Mouse (Mus musculus) liver, embryonic 16.5 days (tissue): ENCODE data around the gene Pdik1l. TPM values are rescaled to one million over a fixed set of nuclear protein-coding genes. Genes with fewer than 3 reads are reported as not detected.

Source experiments
- ATAC-seq: fragments of 200-750 bp; cut with Nextera tagmentation; 2 replicates; pipeline ENCODE4 v1.8.0; 2017; ENCODE audit warnings: low read depth, mild to moderate bottlenecking, moderate number of reproducible peaks, moderate library complexity
- H3K27ac ChIP-seq: fragments of 300-500 bp; sonication (generic); 2 replicates; pipeline ENCODE4 v1.5.1; 2014; ENCODE audit warnings: mild to moderate bottlenecking, low read length
- H3K27me3 ChIP-seq: fragments of 300-500 bp; sonication (generic); 2 replicates; pipeline ENCODE4 v1.6.1; 2014; ENCODE audit warnings: low read depth, low read length, mixed read lengths; ENCODE audit not compliant: control insufficient read depth, insufficient read depth
- H3K36me3 ChIP-seq: fragments of 300-500 bp; sonication (generic); 2 replicates; pipeline ENCODE4 v1.6.1; 2014; ENCODE audit warnings: mild to moderate bottlenecking; ENCODE audit not compliant: control insufficient read depth, insufficient read depth
- H3K4me1 ChIP-seq: fragments of 300-500 bp; sonication (generic); 2 replicates; pipeline ENCODE4 v1.6.1; 2014; ENCODE audit warnings: low read depth, low read length, mixed read lengths; ENCODE audit not compliant: control insufficient read depth
- H3K4me2 ChIP-seq: fragments of 300-500 bp; sonication (generic); 2 replicates; pipeline ENCODE4 v1.6.1; 2014; ENCODE audit warnings: low read depth, low read length, mixed read lengths
- H3K4me3 ChIP-seq: fragments of 300-500 bp; sonication (generic); 2 replicates; pipeline ENCODE4 v1.5.1; 2014; ENCODE audit warnings: low read depth, mild to moderate bottlenecking, low read length
- H3K9ac ChIP-seq: fragments of 300-500 bp; sonication (generic); 2 replicates; pipeline ENCODE4 v1.6.1; 2014; ENCODE audit warnings: low read depth, low read length
- H3K9me3 ChIP-seq: fragments of 300-500 bp; sonication (generic); replicated peaks from 2 replicates; pipeline ENCODE4 v1.6.1; 2016; ENCODE audit warnings: low read length; ENCODE audit not compliant: control insufficient read depth
- WGBS: fragments of 180-500 bp; shearing (Covaris S2); extraction: QIAGEN DNeasy Blood & Tissue Kit; methylation state at CpG from one replicate; pipeline ENCODE4 v1.1.7; 2014; ENCODE audit not compliant: insufficient replicate concordance; 5-methylcytosine and 5-hydroxymethylcytosine counted together
- polyA plus RNA-seq: library from polyadenylated mRNA; unstranded; fragments of >200 nt; fragmentation: Nextera tagmentation; extraction: Ambion mirVana; gene quantifications from 2 replicates; pipeline ENCODE4 v1.2.1, GENCODE M21; 2015

Pdik1l gene
- polyA plus RNA-seq, 1 experiment from 2014 or later = 10.4 TPM

- no peak overlapping the region for H3K27ac ChIP-seq
- H3K4me1 ChIP-seq = peaks cover 4% of the 10 kb centered on the region; the same call in 1 of the 2 replicates
- no peaks in the 10 kb centered on the region for H3K9me3 ChIP-seq
- peak; percentile 63 for ATAC-seq
- 11% methylated on average over 12 of the region's 12 CpGs for WGBS
- H3K27me3 ChIP-seq = no peaks in the 10 kb centered on the region
- no peak overlapping the region for H3K9ac ChIP-seq
- no peak overlapping the region for H3K4me3 ChIP-seq
- no peaks in the 10 kb centered on the region for H3K36me3 ChIP-seq
- peak overlapping the region; percentile 32; the same call in 1 of the 2 replicates for H3K4me2 ChIP-seq
These were observed 19.8 kb upstream of the Pdik1l start for GRCm38 (mm10) chr4:134307367-134308072.

- Histone ChIP-seq H3K9ac (no peak overlapping the region), H3K27me3 (no peaks in the 10 kb centered on the region), H3K4me3 (no peak overlapping the region), H3K4me2 (0 out of 2 replicates have a peak overlapping the region, but pooled peaks have one; percentile 32), H3K36me3 (no peaks in the 10 kb centered on the region), H3K27ac (no peak overlapping the region), H3K9me3 (no peaks in the 10 kb centered on the region), H3K4me1 (peaks cover 4% of the 10 kb centered on the region; the same call in 1 of the 2 replicates)
- WGBS = 51% methylated on average over 2 of the region's 2 CpGs
- no peak for ATAC-seq
These were observed 19.3 kb upstream of the Pdik1l start for GRCm38 (mm10) chr4:134306963-134307362.

- H3K36me3 ChIP-seq = no peaks in the 10 kb centered on the region
- H3K27ac ChIP-seq = no peak overlapping the region
- no peak for ATAC-seq
- 72% methylated on average over 5 of the region's 5 CpGs for WGBS
- H3K4me3 ChIP-seq = no peak overlapping the region
- H3K27me3 ChIP-seq = no peaks in the 10 kb centered on the region
- H3K9ac ChIP-seq = no peak overlapping the region
- H3K4me2 ChIP-seq = no peak overlapping the region
- H3K9me3 ChIP-seq = no peaks in the 10 kb centered on the region
- H3K4me1 ChIP-seq = no peaks in the 10 kb centered on the region
These were observed 14.4 kb upstream of the Pdik1l start for GRCm38 (mm10) chr4:134302084-134302483.

GRCm38 (mm10) chr4:134300316-134300715 is 12.6 kb upstream of the Pdik1l start:
- no peaks in the 10 kb centered on the region for H3K4me1 ChIP-seq
- no peak overlapping the region for H3K9ac ChIP-seq
- H3K9me3 ChIP-seq = peaks cover 3% of the 10 kb centered on the region; the same call in 1 of the 2 replicates
- H3K4me2 ChIP-seq = no peak overlapping the region
- H3K27ac ChIP-seq = no peak overlapping the region
- 43% methylated on average over 9 of the region's 9 CpGs for WGBS
- H3K36me3 ChIP-seq = no peaks in the 10 kb centered on the region
- H3K27me3 ChIP-seq = no peaks in the 10 kb centered on the region
- ATAC-seq = no peak
- H3K4me3 ChIP-seq = no peak overlapping the region

GRCm38 (mm10) chr4:134299498-134299810 is 11.8 kb upstream of the Pdik1l start:
- no peak overlapping the region for H3K27ac ChIP-seq
- 38% methylated on average over 4 of the region's 4 CpGs for WGBS
- no peak overlapping the region for H3K4me3 ChIP-seq

GRCm38 (mm10) chr4:134298626-134299497 is 11.2 kb upstream of the Pdik1l start:
- WGBS = 58% methylated on average over 19 of the region's 19 CpGs
- Histone ChIP-seq H3K9ac (no peak overlapping the region), H3K27me3 (peaks cover 4% of the 10 kb centered on the region; the same call in 1 of the 2 replicates), H3K4me2 (no peak overlapping the region), H3K4me1 (no peaks in the 10 kb centered on the region), H3K9me3 (peaks cover 3% of the 10 kb centered on the region; the same call in 1 of the 2 replicates), H3K4me3 (no peak overlapping the region), H3K27ac (no peak overlapping the region), H3K36me3 (no peaks in the 10 kb centered on the region)
- no peak for ATAC-seq

More at GRCm38 (mm10) chr4:134299498-134299810, 11.8 kb upstream of the Pdik1l start:
- H3K4me1 ChIP-seq = no peaks in the 10 kb centered on the region
- ATAC-seq = no peak
- peaks cover 3% of the 10 kb centered on the region; the same call in 1 of the 2 replicates for H3K9me3 ChIP-seq
- no peaks in the 10 kb centered on the region for H3K36me3 ChIP-seq
- no peaks in the 10 kb centered on the region for H3K27me3 ChIP-seq
- no peak overlapping the region for H3K4me2 ChIP-seq
- no peak overlapping the region for H3K9ac ChIP-seq

GRCm38 (mm10) chr4:134297369-134297768 is 9.7 kb upstream of the Pdik1l start:
- Histone ChIP-seq H3K9me3 (peaks cover 3% of the 10 kb centered on the region; the same call in 1 of the 2 replicates), H3K4me2 (no peak overlapping the region)

GRCm38 (mm10) chr4:134296523-134296922 is 8.8 kb upstream of the Pdik1l start:
- Histone ChIP-seq H3K4me2 (no peak overlapping the region), H3K4me1 (no peaks in the 10 kb centered on the region), H3K27me3 (peaks cover 8% of the 10 kb centered on the region; the same call in 1 of the 2 replicates), H3K9ac (no peak overlapping the region), H3K4me3 (no peak overlapping the region), H3K27ac (no peak overlapping the region), H3K9me3 (peaks cover 3% of the 10 kb centered on the region; the same call in 1 of the 2 replicates), H3K36me3 (no peaks in the 10 kb centered on the region)
- WGBS = 74% methylated on average over 4 of the region's 4 CpGs
- no peak for ATAC-seq

More at GRCm38 (mm10) chr4:134297369-134297768, 9.7 kb upstream of the Pdik1l start:
- Histone ChIP-seq H3K4me3 (no peak overlapping the region), H3K27ac (no peak overlapping the region), H3K36me3 (no peaks in the 10 kb centered on the region), H3K9ac (no peak overlapping the region), H3K27me3 (peaks cover 8% of the 10 kb centered on the region; the same call in 1 of the 2 replicates), H3K4me1 (no peaks in the 10 kb centered on the region)
- 83% methylated on average over 8 of the region's 8 CpGs for WGBS
- ATAC-seq = no peak
